Comparison of ENCODE assay signal across 21 mouse cellular contexts in the genomic region with DNA sequence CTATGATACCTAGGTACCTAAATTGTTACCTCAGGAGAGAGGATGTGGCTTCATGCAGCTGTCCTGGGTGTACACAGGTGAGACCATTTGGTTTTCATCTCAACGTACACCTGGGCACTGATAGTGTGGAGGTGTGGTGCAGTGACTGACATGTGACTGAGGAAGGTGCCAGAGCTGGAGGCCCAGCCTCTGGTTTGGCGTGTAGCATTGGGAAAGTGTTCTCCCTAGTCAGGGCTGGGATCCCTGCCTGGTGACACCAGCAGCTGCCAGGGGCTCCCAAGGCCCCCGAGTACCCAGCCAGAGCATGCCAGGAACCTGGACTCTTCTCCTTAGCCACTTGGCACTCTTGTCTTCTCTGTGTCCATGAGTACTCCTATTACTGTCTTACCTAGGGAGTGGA. TPM values are rescaled to one million over a fixed set of nuclear protein-coding genes. Genes with fewer than 3 reads are reported as not detected.
DNase-seq lines count a peak whose midpoint lies in the region; TF ChIP-seq lines count a peak whose summit lies in the region.
"Had no signal": no experiment of that assay in that cellular context is flagged by ENCODE, and none has a peak within 500 bp of the region (broad histone marks: within the 10 kb centered on the region; RNA-seq: fewer than 3 reads in every experiment).

No protein-coding gene starts in this region.

- H3K4me1 ChIP-seq in liver, adult 2 months (ENCODE audit: control insufficient read depth, insufficient read depth, low read length) = peaks cover 54% of the 10 kb centered on the region
- H3K4me1 ChIP-seq: embryonic facial prominence, embryonic 12.5 days; hindbrain, embryonic 15.5 days had no signal

- no peak for TF ChIP-seq POLR2A in liver, adult 2 months (IDR thresholded peaks at IDR 0.05; ENCODE audit: extremely low read depth, insufficient read depth, low read length)

- peak; percentile 30 for DNase-seq in adrenal gland, postnatal 10 days
- no peak for DNase-seq in adrenal gland, postnatal 36 days
- peak; percentile 76 for DNase-seq in gastrocnemius, postnatal 25 days
- DNase-seq in gastrocnemius, postnatal 4 days (ENCODE audit: low spot score in 2 of 2) = no peak
- DNase-seq in liver, adult 2 months (ENCODE audit: extremely low read depth, low read depth, low spot score) = peak; percentile 78
- no peak for DNase-seq in liver
- no peak for DNase-seq in urinary bladder, postnatal 14 days (ENCODE audit: low spot score)
- DNase-seq: adrenal gland, adult 8-10 months; cerebellum, adult 11 months; cerebellum, adult 2 months; cerebellum, adult 9-11 months; cerebellum, postnatal 25 days; forebrain, postnatal 0 days; heart, adult 2 months; heart, postnatal 14 days had no signal

- H3K27me3 ChIP-seq in liver, adult 2 months (ENCODE audit: control insufficient read depth, insufficient read depth, low read length) = no peaks in the 10 kb centered on the region
- H3K27me3 ChIP-seq: embryonic facial prominence, embryonic 12.5 days; embryonic facial prominence, embryonic 15.5 days; heart, embryonic 13.5 days; hindbrain, embryonic 12.5 days; hindbrain, embryonic 15.5 days had no signal

- 0 out of 2 replicates have a peak overlapping the region, but pooled peaks have one; percentile 19 for H3K9ac ChIP-seq in liver, adult 2 months (ENCODE audit: low read depth, low read length)
- H3K9ac ChIP-seq: embryonic facial prominence, embryonic 12.5 days; embryonic facial prominence, embryonic 15.5 days; forebrain, postnatal 0 days; heart, embryonic 13.5 days; hindbrain, embryonic 12.5 days; hindbrain, embryonic 15.5 days had no signal

- no peak for TF ChIP-seq CTCF in liver, adult 2 months (IDR thresholded peaks at IDR 0.05; ENCODE audit: low read depth, low read length)

- peaks cover 26% of the 10 kb centered on the region for H3K36me3 ChIP-seq in liver, adult 2 months (ENCODE audit: control insufficient read depth, insufficient read depth, low read length)
- H3K36me3 ChIP-seq: embryonic facial prominence, embryonic 12.5 days; embryonic facial prominence, embryonic 15.5 days; hindbrain, embryonic 12.5 days; hindbrain, embryonic 15.5 days had no signal

- H3K4me3 ChIP-seq in liver, adult 2 months (ENCODE audit: insufficient read depth, low read depth, low read length) = no peak overlapping the region
- H3K4me3 ChIP-seq: embryonic facial prominence, embryonic 12.5 days; embryonic facial prominence, embryonic 15.5 days; heart, adult 2 months; heart, embryonic 10.5 days; heart, embryonic 13.5 days; hindbrain, embryonic 12.5 days; hindbrain, embryonic 15.5 days had no signal

- 31% methylated on average over 3 of the region's 3 CpGs for WGBS in liver, adult 2 months

- H3K79me2 ChIP-seq in liver, adult 2 months (ENCODE audit: control insufficient read depth, insufficient read depth, low read length) = peaks cover 49% of the 10 kb centered on the region

- peak overlapping the region; percentile 63 for H3K27ac ChIP-seq in liver, adult 2 months (replicated peaks; ENCODE audit: insufficient read depth, low read depth, low read length)
- H3K27ac ChIP-seq: embryonic facial prominence, embryonic 12.5 days; embryonic facial prominence, embryonic 15.5 days; heart, adult 2 months; heart, embryonic 10.5 days; heart, embryonic 13.5 days; hindbrain, embryonic 12.5 days; hindbrain, embryonic 15.5 days had no signal

RNA-seq across cellular contexts. Expression of gene Man2a1, which starts 14.3 kb away (rescaled TPM):
- total RNA-seq in adrenal gland, postnatal 10 days (2021) = 100 to 1,000 TPM in 1 of 2 experiments, 10 to 100 TPM in 1; 87.4 to 125 TPM
- 100 to 1,000 TPM; 167 to 177 TPM for total RNA-seq in adrenal gland, postnatal 36 days (2021)
- total RNA-seq in gastrocnemius, postnatal 25 days (2021) = 10 to 100 TPM in 1 of 2 experiments, 1 to 10 TPM in 1; 8.9 to 10.6 TPM
- total RNA-seq in gastrocnemius, postnatal 4 days (2021) = 10 to 100 TPM; 63.6 TPM
- 93.6 and 109 TPM in 2 replicates for total RNA-seq in liver, adult 2 months (2014; rRNA removed)
- polyA plus RNA-seq in liver, adult 2 months (2012; rRNA removed) = 25.4 and 34.5 TPM in 2 replicates

Comparison
In these comparisons a context has a peak if more than half of its experiments do, and no peak if none do; other contexts are left out.
1. DNase-seq: peak in adrenal gland, postnatal 10 days (single experiment), gastrocnemius, postnatal 25 days (single experiment) and liver, adult 2 months (single experiment); none in adrenal gland, postnatal 36 days (0 of 2), gastrocnemius, postnatal 4 days (0 of 2), liver (single experiment) and urinary bladder, postnatal 14 days (single experiment).